Mouse (Mus musculus) layer of hippocampus, postnatal 14 days (tissue): ENCODE measurements around the gene Ankmy1. TPM values are rescaled to one million over a fixed set of nuclear protein-coding genes. Genes with fewer than 3 reads are reported as not detected.
A peak's percentile ranks its signal among the peaks of the same experiment; 100 is the strongest.

Experiments used
- DNase-seq, 2 experiments: peaks; one replicate each; pipeline ENCODE4 v3.0.0; 2021 to 2022; ENCODE audit warnings: low spot score in 2 of 2, mixed read lengths in 1 of 2
- total RNA-seq, 2 experiments: library from RNA; stranded (reverse); gene quantifications; 2 replicates each; pipeline ENCODE4 v1.2.3; 2021

The Ankmy1 gene
- total RNA-seq, 2 experiments from 2014 or later: 0.19 to 0.25 TPM

GRCm38 (mm10) chr1:92875360-92876111 lies 27.2 kb downstream of the Ankmy1 start:
- DNase-seq: no peak

GRCm38 (mm10) chr1:92874011-92874410 lies 28.7 kb downstream of the Ankmy1 start:
- no peak for DNase-seq

GRCm38 (mm10) chr1:92872666-92873065 lies 30.0 kb downstream of the Ankmy1 start:
- no peak for DNase-seq

- no peak for DNase-seq
Measured at GRCm38 (mm10) chr1:92869985-92870384, 32.7 kb downstream of the Ankmy1 start.

GRCm38 (mm10) chr1:92866170-92866569 lies 36.5 kb downstream of the Ankmy1 start:
- no peak for DNase-seq

GRCm38 (mm10) chr1:92863268-92863667 lies 39.4 kb downstream of the Ankmy1 start:
- DNase-seq: no peak

- no peak for DNase-seq
Measured at GRCm38 (mm10) chr1:92861503-92861902, 41.2 kb downstream of the Ankmy1 start.

- no peak for DNase-seq
Measured at GRCm38 (mm10) chr1:92852450-92852849, 50.3 kb downstream of the Ankmy1 start.

GRCm38 (mm10) chr1:92849938-92850574 lies 52.6 kb downstream of the Ankmy1 start:
- no peak for DNase-seq

- DNase-seq: no peak
Measured at GRCm38 (mm10) chr1:92849491-92849890, 53.2 kb downstream of the Ankmy1 start.

- DNase-seq: no peak
Measured at GRCm38 (mm10) chr1:92847873-92848839, 54.5 kb downstream of the Ankmy1 start.

- peak in 1 of 2 experiments; percentile 0 for DNase-seq
Measured at GRCm38 (mm10) chr1:92845889-92846288, 56.8 kb downstream of the Ankmy1 start.

- no peak for DNase-seq
Measured at GRCm38 (mm10) chr1:92841427-92841826, 61.3 kb downstream of the Ankmy1 start.

- DNase-seq: peak in 1 of 2 experiments; percentile 22
Measured at GRCm38 (mm10) chr1:92840231-92840890, 62.3 kb downstream of the Ankmy1 start.

- DNase-seq: peak in 1 of 2 experiments; percentile 6
Measured at GRCm38 (mm10) chr1:92839211-92839610, 63.5 kb downstream of the Ankmy1 start.

- DNase-seq: peak; percentile 24 to 25
Measured at GRCm38 (mm10) chr1:92837931-92838833, 64.5 kb downstream of the Ankmy1 start.

- DNase-seq: peak; percentile 86 to 88
Measured at GRCm38 (mm10) chr1:92833987-92834706, 68.6 kb downstream of the Ankmy1 start.

- DNase-seq: peak; percentile 45 to 60
Measured at GRCm38 (mm10) chr1:92832011-92833010, 70.4 kb downstream of the Ankmy1 start.
